Mouse (Mus musculus) induced T-regulatory cell, adult 2 months (primary cell): ENCODE results near the gene Acp2.
A peak's percentile ranks its signal among the peaks of the same experiment; 100 is the strongest.
"Not testable (repeated sequence)": the region's sequence is repeated elsewhere in the genome, so short reads cannot be mapped to it uniquely, and the experiment has no call there.

Source experiments
- DNase-seq: peaks from one replicate; pipeline ENCODE4 v3.0.0-alpha.2; 2012; ENCODE audit warnings: low read depth

Gene Acp2

GRCm38 (mm10) chr2:91194624-91195332, 7.9 kb upstream of the Acp2 start:
- peak; percentile 73 for DNase-seq

- DNase-seq: no peak
Measured at GRCm38 (mm10) chr2:91196577-91197001, 6.1 kb upstream of the Acp2 start.

DNA sequence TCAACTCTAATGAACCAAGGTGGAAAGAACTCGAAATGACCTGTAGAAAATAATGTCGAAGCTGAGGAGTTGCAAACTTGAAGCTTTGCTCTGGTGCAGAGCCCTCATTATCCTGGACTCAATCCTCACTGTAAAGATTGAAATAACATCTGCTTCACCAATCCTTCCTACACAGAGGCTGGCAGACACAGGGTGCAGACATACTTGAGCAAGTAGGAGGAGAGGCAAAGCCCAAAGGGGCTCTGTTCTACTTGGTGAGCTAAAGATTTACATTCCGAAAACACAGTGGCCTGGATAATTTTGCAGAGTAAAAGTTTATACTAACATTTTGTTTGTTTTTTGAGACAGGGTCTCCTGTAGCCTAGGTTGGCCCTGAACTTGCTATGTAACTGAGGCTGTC, 3.8 kb upstream of the Acp2 start:
- no peak for DNase-seq

DNA sequence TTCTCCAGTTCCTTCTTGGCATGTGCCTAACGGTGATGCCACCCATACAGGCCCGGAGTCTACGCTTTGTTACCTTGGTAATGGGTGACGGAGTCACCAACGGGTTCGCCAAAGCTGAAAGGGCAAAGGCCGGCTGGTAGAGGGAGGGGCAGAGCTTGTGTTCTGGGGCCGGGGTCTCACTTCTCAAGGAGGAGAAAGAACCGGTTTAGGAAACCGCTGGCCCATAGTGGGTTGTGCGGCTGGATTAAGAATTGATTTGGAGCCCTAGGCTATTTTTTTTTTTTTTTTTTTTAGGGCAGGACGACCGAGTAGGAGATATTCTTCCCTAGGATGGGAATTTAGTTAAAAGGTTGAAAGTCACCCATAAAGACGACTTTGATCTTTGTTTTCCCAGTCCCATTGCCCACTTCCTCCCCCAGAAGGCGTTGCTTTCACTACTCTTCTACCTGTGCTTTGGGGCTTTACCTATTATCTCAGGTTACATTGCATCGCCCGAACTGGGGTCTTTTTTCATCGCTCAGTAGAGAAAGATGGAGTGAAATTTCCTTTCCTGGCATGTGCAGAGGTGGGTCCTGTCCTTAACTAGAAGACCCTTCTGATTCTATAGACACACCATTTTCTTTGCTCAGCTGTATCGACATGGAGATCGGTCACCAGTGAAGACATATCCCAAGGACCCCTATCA, 429 bp downstream of the Acp2 start:
- peak; percentile 27 for DNase-seq

DNA sequence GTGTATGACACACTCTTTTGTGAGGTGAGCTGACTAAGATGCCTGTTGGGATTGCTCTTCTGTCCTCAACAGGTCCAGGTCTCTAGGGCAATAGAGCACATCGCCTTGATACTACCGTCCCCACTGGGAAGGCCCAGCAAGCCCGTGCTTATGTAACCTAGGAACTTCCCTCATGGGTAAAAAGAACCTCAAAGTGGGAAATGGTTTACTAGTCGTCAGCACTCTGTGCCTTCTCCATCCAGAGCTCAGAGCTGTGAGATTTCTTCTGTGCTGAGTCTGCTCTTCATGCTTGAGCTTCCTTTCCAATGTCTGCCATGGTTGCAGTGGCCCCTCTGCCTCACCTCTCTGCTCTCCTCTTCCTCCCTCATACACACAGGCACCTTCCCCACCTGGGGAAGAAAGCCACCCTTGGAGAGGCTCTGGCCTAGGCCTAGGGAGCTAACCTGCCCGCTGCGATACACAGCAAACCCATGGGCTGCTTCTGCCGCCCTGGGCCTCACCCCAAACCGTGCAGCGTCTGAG, 3.6 kb downstream of the Acp2 start:
- DNase-seq: no peak

DNA sequence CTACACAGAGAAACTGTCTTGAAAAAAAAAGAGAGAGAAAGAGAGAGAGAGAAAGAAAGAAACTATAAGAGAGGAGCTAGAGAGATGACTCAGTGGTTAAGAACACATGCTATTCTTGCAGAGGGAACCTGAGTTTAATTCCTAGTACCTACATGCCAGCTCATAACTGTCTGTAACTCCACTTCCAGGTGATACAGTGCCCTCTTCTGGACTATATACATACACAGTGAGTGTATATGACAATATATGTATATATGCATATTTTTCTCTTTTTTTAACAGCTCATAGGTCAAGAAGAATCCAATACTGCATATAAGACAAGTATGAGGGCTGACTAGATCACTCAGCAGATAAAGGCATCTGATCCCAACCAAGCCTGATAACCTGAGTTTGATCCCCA, 10.6 kb downstream of the Acp2 start:
- no peak for DNase-seq

GRCm38 (mm10) chr2:91217032-91217431, 14.3 kb downstream of the Acp2 start:
- no peak for DNase-seq

GRCm38 (mm10) chr2:91220501-91220900, 17.8 kb downstream of the Acp2 start:
- no peak for DNase-seq

DNA sequence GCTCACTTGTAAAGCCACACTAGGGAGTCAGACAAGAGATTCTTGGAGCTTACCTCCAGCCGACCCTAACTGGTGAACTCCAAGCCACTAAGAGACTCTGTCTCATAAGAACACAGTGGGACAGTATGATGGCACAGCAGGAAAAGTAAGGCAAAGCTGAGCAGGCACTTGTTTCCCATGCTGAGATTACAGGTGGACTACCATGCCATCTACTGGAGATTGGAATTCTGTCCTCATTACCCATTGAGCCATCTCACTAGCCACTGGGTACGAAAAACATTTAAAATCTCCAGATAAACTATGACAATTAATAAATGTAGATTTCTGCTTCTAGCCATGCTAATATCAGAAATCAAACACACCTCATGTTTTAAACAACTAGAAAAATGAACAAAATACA, 20.9 kb downstream of the Acp2 start:
- DNase-seq: no peak

DNA sequence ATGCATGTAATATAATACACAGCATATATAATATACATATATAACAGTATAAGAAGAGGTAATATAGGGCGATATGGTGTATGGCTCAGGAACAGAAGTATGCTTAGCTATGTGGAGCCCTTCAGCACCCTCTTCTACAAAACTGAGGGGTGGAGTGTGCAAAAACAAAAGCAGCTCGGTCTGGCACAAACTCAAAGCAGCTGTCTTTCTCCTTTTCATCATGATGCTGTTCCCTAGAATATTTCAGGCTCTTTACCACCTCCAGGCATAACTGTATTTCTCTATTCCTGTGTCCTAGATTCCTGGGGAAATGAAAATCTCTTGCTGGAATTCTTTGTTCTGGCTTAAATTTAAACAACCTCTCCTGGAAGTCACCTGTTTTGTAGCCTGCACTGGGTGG, 27.1 kb downstream of the Acp2 start:
- DNase-seq: no peak

DNA sequence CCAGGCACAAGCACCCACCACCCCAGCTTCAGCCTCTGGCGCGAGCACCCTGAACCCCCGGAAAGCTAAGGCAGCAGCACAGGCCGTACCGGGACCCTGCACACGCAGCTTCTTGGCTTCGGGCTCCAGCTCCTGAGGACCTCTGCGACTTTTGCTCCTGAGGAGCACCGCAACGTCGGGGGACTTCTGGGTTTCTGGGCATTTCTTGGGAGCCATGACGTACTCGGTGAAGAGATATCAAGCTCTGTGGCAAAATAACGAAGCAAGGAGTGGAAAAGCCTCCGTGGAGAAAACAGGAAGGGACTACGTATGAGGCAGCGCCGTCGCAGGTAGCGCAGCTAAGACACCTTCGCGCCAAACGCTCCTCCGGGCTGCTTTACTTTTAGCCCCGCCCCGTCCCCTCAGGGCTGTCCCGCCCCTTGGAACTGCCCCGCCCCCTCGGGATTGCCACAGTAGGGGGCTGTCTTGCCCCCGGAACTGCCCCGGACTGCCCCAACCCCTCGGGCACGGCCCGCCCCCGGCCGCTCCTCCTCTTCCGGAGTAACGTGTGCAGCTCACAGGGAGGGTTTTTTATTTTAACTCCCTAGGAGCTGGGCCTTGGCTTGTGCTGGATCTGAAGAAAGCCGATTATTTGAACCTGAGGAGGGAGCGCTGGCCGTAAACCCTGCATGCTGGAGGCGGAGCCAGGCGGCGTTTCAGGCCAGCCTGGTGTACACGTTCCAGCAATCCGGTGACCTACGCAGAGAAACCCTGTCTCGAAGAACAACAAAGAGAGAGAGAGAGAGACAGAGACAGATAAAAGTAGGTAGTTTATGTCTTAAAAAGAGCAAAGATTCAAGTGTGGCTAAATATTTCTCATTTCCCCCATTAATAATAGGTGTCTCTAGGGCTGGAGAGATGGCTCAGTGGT, 34.2 kb downstream of the Acp2 start, which contains the start of gene Ddb2:
TSS of gene Ddb2 (minus strand) at position 382 of the 910 bp plus-strand sequence.
- peak; percentile 99 for DNase-seq

- DNase-seq: not testable (repeated sequence)
Measured at GRCm38 (mm10) chr2:91237511-91238080, 34.9 kb downstream of the Acp2 start.

- peak; percentile 66 for DNase-seq
Measured at GRCm38 (mm10) chr2:91242547-91242946, 39.9 kb downstream of the Acp2 start.

GRCm38 (mm10) chr2:91243416-91243815, 40.7 kb downstream of the Acp2 start:
- DNase-seq: no peak

- DNase-seq: no peak
Measured at GRCm38 (mm10) chr2:91244557-91245228, 42.0 kb downstream of the Acp2 start.

GRCm38 (mm10) chr2:91248366-91248765, 45.7 kb downstream of the Acp2 start:
- DNase-seq: no peak

- no peak for DNase-seq
Measured at GRCm38 (mm10) chr2:91252001-91252400, 49.3 kb downstream of the Acp2 start.

GRCm38 (mm10) chr2:91252512-91252911, 49.8 kb downstream of the Acp2 start:
- no peak for DNase-seq

DNA sequence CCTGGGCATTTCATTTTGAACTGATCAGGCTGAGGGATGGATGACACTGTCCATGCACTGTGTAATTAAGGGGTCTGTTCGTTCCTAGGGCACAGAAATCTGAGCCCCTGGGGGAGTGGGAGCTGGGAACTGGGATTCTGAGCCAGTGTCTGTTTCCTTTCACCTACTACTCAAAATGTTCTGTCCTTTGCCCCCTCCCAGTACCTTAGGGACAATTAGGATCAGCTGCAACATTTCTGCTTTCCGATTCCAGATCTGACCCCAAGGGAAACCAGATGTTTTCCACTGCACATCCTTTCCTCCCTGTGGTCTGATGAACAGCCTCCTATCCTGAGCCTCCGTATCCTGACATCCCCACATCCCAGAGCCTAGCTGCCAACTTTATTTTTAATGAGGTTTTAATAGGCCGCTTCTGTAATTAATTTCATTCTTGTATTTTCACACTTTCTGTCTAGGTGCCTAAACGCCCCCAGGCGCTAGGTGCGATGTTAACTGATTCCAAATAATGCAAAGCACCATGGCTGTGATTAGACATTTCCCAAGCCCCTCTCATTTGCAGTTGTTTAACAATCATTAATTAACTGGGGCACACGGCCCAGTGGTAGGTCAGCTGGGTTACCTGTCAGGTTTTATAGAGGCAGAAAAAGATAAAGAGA, 52.2 kb downstream of the Acp2 start:
- DNase-seq: no peak

GRCm38 (mm10) chr2:91255661-91256150, 53.0 kb downstream of the Acp2 start, which contains the start of gene Pacsin3:
Gene Pacsin3, plus strand, starts transcription at chr2:91255954.
- peak; percentile 48 for DNase-seq
